Mouse (Mus musculus): Measurements from ENCODE around the gene Lgals12. TPM values are rescaled to one million over a fixed set of nuclear protein-coding genes. Genes with fewer than 3 reads are reported as not detected.

The Lgals12 gene
- total RNA-seq, 2 experiments from 2014 or later: 0.38 to 0.64 TPM

- intact Hi-C loops (cut with DNase I): no loop called here
Measured at GRCm38 (mm10) chr19:7548924-7549323, 58.1 kb downstream of the Lgals12 start.

More at GRCm38 (mm10) chr19:7548924-7549323, 58.1 kb downstream of the Lgals12 start:
- DNase-seq: no peak

Other genes starting within 250 kb of the Lgals12 start
- gene Spindoc, start 224.2 kb downstream of the Lgals12 start, total RNA-seq (2021): 10 to 100 TPM; 38.9 to 43.9 TPM
- gene 2700081O15Rik, start 189.6 kb downstream of the Lgals12 start, total RNA-seq (2021): 100 to 1,000 TPM; 145 to 166 TPM
- gene Rtn3, start 123.9 kb downstream of the Lgals12 start, total RNA-seq (2021): 100 to 1,000 TPM; 589 to 625 TPM
- 10 to 100 TPM; 23.6 to 24.6 TPM for gene Atl3, start 113.2 kb downstream of the Lgals12 start, total RNA-seq (2021)
- gene Pla2g16, start 49.7 kb downstream of the Lgals12 start, total RNA-seq (2021): 1 to 10 TPM; 5.5 to 5.6 TPM
- gene Hrasls5, start 5.3 kb upstream of the Lgals12 start, total RNA-seq (2021): not detected
- not detected for gene Slc22a19, start 104.1 kb upstream of the Lgals12 start, total RNA-seq (2021)
- gene Slc22a26, start 195.5 kb upstream of the Lgals12 start, total RNA-seq (2021): not detected

Data from left cerebral cortex, postnatal 4 days (tissue).